Mouse (Mus musculus): Measurements from ENCODE around the gene Arhgap10.

DNA sequence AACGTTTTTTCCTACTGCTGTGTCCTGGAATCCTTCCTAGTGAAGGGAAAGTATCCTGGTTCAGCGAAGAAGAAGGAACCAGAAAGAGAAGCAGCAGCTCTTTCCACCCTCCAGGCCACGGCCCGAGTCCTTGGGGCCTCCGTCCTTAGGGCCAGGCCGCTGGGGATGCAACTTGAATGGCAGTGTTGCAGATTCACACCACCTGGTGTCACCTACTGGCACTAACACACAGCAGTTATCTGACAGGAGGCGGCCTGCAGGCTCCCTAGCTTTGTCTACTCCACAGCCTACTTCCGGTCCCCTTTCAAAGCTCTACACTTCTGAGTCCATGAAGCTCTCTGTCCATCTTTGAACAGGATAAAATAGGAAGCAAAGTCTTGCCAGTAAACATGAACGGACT, 37.8 kb downstream of the Arhgap10 start:
- TF ChIP-seq POLR2A (IDR thresholded peaks at IDR 0.05; ENCODE audit: control insufficient read depth, low read depth, low read length) (no peak), CTCF (IDR thresholded peaks at IDR 0.05; ENCODE audit: control insufficient read depth, insufficient read depth, insufficient replicate concordance, low read depth, low read length) (no peak)
